Mouse (Mus musculus): Measurements from ENCODE around the gene Psmd9.

- TF ChIP-seq CTCF (conservative IDR thresholded peaks at IDR 0.05; ENCODE audit: low read length) (no peak), NANOG (IDR thresholded peaks at IDR 0.05; ENCODE audit: borderline replicate concordance, low read length) (no peak)
Measured at GRCm38 (mm10) chr5:123142161-123143157, 26.8 kb upstream of the Psmd9 start, which contains the start of gene Setd1b.

All from E14TG2a.4 (cell line).